Mouse (Mus musculus): ENCODE measurements around the gene Mroh8. TPM values are rescaled to one million over a fixed set of nuclear protein-coding genes. Genes with fewer than 3 reads are reported as not detected.
"Not testable (repeated sequence)": the region's sequence is repeated elsewhere in the genome, so short reads cannot be mapped to it uniquely, and the experiment has no call there.

The Mroh8 gene
- total and polyA plus RNA-seq, 3 experiments: 0.15 to 0.18 TPM; not detected in 1

GRCm38 (mm10) chr2:157235946-157236345 is 43.4 kb downstream of the Mroh8 start:
- no peak for DNase-seq (ENCODE audit: low read depth, low spot score)
- Histone ChIP-seq H3K9me3 (replicated peaks; ENCODE audit: insufficient read depth, low read length) (no peaks in the 10 kb centered on the region), H3K9ac (ENCODE audit: control insufficient read depth, low read depth, low read length, poor library complexity, severe bottlenecking) (no peak overlapping the region), H3K36me3 (ENCODE audit: control insufficient read depth in 1 of 2, insufficient read depth in 2 of 2, low read length in 2 of 2) (no peaks in the 10 kb centered on the region), H3K4me1 (ENCODE audit: control insufficient read depth in 1 of 2, insufficient read depth in 2 of 2, low read length in 2 of 2) (no peaks in the 10 kb centered on the region), H3K27ac (ENCODE audit: control insufficient read depth, low read depth, low read length) (no peak overlapping the region), H3K4me3 (ENCODE audit: control insufficient read depth in 1 of 2, insufficient read depth in 1 of 2, low read depth in 2 of 2, low read length in 2 of 2) (no peak overlapping the region), H3K27me3 (ENCODE audit: control insufficient read depth in 1 of 2, insufficient read depth in 2 of 2, low read length in 2 of 2) (no peaks in the 10 kb centered on the region; a peak in 1 of 4 replicates), H3K79me2 (ENCODE audit: control insufficient read depth, insufficient read depth, low read length, poor library complexity) (no peaks in the 10 kb centered on the region)
- no peak for TF ChIP-seq ELF1 (IDR thresholded peaks at IDR 0.05; ENCODE audit: low read depth, low read length)
- TF ChIP-seq USF2 (IDR thresholded peaks at IDR 0.05; ENCODE audit: borderline replicate concordance in 1 of 2, insufficient read depth in 1 of 2, low read depth in 1 of 2, low read length in 2 of 2): no peak
- no peak for TF ChIP-seq MAX (IDR thresholded peaks at IDR 0.05; ENCODE audit: low read length)
- no peak for TF ChIP-seq SIN3A (IDR thresholded peaks at IDR 0.05; ENCODE audit: low read length)
- no peak for TF ChIP-seq MXI1 (IDR thresholded peaks at IDR 0.05; ENCODE audit: low read depth, low read length)
- no peak for TF ChIP-seq GABPA (IDR thresholded peaks at IDR 0.05; ENCODE audit: low read depth, low read length)
- no peak for TF ChIP-seq MEF2A (IDR thresholded peaks at IDR 0.05; ENCODE audit: extremely low read depth, insufficient replicate concordance, low read depth, low read length, poor library complexity, severe bottlenecking)
- no peak for TF ChIP-seq JUND (IDR thresholded peaks at IDR 0.05; ENCODE audit: low read depth, low read length)
- no peak for TF ChIP-seq POLR2AphosphoS2 (IDR thresholded peaks at IDR 0.05; ENCODE audit: low read length)
- TF ChIP-seq RCOR1 (IDR thresholded peaks at IDR 0.05; ENCODE audit: low read depth, low read length): no peak
- TF ChIP-seq POLR2A (IDR thresholded peaks at IDR 0.05; ENCODE audit: control insufficient read depth in 1 of 2, insufficient read depth in 1 of 2, low read depth in 1 of 2, low read length in 2 of 2, poor library complexity in 1 of 2): no peak
- no peak for TF ChIP-seq ZKSCAN1 (IDR thresholded peaks at IDR 0.05; ENCODE audit: low read depth, low read length)
- TF ChIP-seq KAT2A (conservative IDR thresholded peaks at IDR 0.05; ENCODE audit: low read depth, low read length): no peak

GRCm38 (mm10) chr2:157221916-157222315 is 57.4 kb downstream of the Mroh8 start:
- H3K9me3 ChIP-seq (replicated peaks; ENCODE audit: insufficient read depth, low read length); DNase-seq (ENCODE audit: low read depth, low spot score); H3K4me3 ChIP-seq (ENCODE audit: control insufficient read depth in 1 of 2, insufficient read depth in 1 of 2, low read depth in 2 of 2, low read length in 2 of 2); H3K9ac ChIP-seq (ENCODE audit: control insufficient read depth, low read depth, low read length, poor library complexity, severe bottlenecking); H3K27ac ChIP-seq (ENCODE audit: control insufficient read depth, low read depth, low read length); H3K27me3 ChIP-seq (ENCODE audit: control insufficient read depth in 1 of 2, insufficient read depth in 2 of 2, low read length in 2 of 2); H3K36me3 ChIP-seq (ENCODE audit: control insufficient read depth in 1 of 2, insufficient read depth in 2 of 2, low read length in 2 of 2); H3K79me2 ChIP-seq (ENCODE audit: control insufficient read depth, insufficient read depth, low read length, poor library complexity); H3K4me1 ChIP-seq (ENCODE audit: control insufficient read depth in 1 of 2, insufficient read depth in 2 of 2, low read length in 2 of 2): not testable (repeated sequence)

GRCm38 (mm10) chr2:157220108-157220507 is 59.2 kb downstream of the Mroh8 start:
- Histone ChIP-seq H3K4me1 (ENCODE audit: control insufficient read depth in 1 of 2, insufficient read depth in 2 of 2, low read length in 2 of 2) (no peaks in the 10 kb centered on the region), H3K4me3 (ENCODE audit: control insufficient read depth in 1 of 2, insufficient read depth in 1 of 2, low read depth in 2 of 2, low read length in 2 of 2) (no peak overlapping the region), H3K79me2 (ENCODE audit: control insufficient read depth, insufficient read depth, low read length, poor library complexity) (no peaks in the 10 kb centered on the region), H3K27ac (ENCODE audit: control insufficient read depth, low read depth, low read length) (no peak overlapping the region), H3K9me3 (replicated peaks; ENCODE audit: insufficient read depth, low read length) (no peaks in the 10 kb centered on the region), H3K9ac (ENCODE audit: control insufficient read depth, low read depth, low read length, poor library complexity, severe bottlenecking) (no peak overlapping the region), H3K27me3 (ENCODE audit: control insufficient read depth in 1 of 2, insufficient read depth in 2 of 2, low read length in 2 of 2) (peaks cover 0 to 3% of the 10 kb centered on the region in 2 experiments; a peak in 3 of 4 replicates), H3K36me3 (ENCODE audit: control insufficient read depth in 1 of 2, insufficient read depth in 2 of 2, low read length in 2 of 2) (no peaks in the 10 kb centered on the region)
- no peak for TF ChIP-seq NRF1 (IDR thresholded peaks at IDR 0.05; ENCODE audit: insufficient read depth, low read depth, low read length, poor library complexity, severe bottlenecking)
- no peak for TF ChIP-seq RAD21 (IDR thresholded peaks at IDR 0.05; ENCODE audit: low read depth, low read length)
- no peak for TF ChIP-seq SMC3 (IDR thresholded peaks at IDR 0.05; ENCODE audit: low read depth, low read length)
- no peak for TF ChIP-seq E2F4 (IDR thresholded peaks at IDR 0.05; ENCODE audit: borderline replicate concordance, low read depth, low read length)
- no peak for TF ChIP-seq BHLHE40 (IDR thresholded peaks at IDR 0.05; ENCODE audit: borderline replicate concordance, low read depth, low read length)
- TF ChIP-seq HCFC1 (IDR thresholded peaks at IDR 0.05; ENCODE audit: low read depth, low read length): no peak
- no peak for TF ChIP-seq ZC3H11A (IDR thresholded peaks at IDR 0.05; ENCODE audit: low read depth, low read length)
- no peak for TF ChIP-seq TCF12 (IDR thresholded peaks at IDR 0.05; ENCODE audit: low read depth, low read length)
- DNase-seq (ENCODE audit: low read depth, low spot score): no peak
